Mouse (Mus musculus) thymus, postnatal 25 days (tissue): ENCODE measurements around the gene Hsd11b2.
A peak's percentile ranks its signal among the peaks of the same experiment; 100 is the strongest.
"Not testable (repeated sequence)": the region's sequence is repeated elsewhere in the genome, so short reads cannot be mapped to it uniquely, and the experiment has no call there.

Source experiments
- DNase-seq: peaks from one replicate; pipeline ENCODE4 v3.0.0; 2022

Hsd11b2 gene

DNA sequence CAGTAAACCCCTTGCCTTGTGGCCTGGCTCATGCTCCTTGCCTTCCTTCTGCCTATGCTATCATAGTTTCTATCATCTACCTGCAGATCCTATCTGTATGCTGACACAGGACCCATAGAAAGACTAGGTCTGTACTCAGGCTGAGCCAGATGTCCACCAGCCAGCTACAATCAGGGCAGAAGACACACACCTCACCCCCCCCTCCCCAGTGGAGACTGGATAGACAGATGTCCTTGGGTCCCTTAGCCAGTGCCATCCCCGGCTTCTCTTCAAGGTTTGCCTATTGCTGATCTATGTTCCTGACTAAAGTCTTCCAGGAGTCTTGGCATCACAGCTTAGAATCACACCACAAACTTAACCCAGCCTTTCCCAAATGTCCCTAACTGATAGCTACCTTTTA lies 9.7 kb downstream of the Hsd11b2 start:
- DNase-seq, result no peak

- no peak for DNase-seq
These were observed 10.7 kb downstream of the Hsd11b2 start for GRCm38 (mm10) chr8:105529271-105529670.

DNA sequence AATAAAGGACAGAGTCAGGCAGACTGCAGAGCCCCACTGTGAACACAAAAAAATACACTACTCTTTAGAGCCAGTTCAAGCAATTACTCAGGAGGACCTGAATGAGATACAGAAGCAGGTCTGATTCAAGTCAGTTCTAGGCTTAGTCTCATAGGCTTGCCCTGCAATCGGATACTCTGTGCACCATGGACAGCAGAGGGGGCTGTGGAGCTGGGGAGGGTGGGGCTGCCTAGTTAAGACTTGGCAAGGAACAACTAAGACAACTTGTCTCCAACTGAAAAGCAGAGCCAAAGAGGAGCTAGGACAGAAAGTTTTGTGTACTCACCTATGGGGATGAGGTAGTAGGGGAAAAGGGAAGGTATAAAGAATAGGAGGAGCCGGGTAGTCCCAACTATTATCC lies 13.2 kb downstream of the Hsd11b2 start:
- peak; percentile 57 for DNase-seq

DNA sequence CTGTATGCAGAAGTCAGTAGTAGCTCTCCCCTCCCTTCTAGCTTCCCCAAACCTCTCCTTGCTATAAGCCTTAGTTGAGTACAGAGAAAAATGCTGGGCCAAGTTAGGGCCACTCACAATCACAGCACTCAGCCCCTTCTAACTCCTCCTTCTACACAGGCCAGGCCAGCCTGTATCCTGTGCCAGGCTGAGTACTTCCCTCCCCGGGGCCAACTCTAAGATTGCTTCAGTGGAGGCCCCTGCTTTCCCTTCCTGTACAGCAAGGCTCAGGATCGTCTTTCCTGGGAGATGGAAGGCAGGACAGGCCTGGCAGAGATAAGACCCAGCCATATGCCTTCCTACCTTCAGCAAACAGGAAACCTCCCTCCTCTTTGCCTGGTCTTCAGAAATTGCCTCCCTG lies 14.9 kb downstream of the Hsd11b2 start:
- no peak for DNase-seq

- DNase-seq, result peak; percentile 79
These were observed 15.4 kb downstream of the Hsd11b2 start for GRCm38 (mm10) chr8:105533892-105534329.

DNA sequence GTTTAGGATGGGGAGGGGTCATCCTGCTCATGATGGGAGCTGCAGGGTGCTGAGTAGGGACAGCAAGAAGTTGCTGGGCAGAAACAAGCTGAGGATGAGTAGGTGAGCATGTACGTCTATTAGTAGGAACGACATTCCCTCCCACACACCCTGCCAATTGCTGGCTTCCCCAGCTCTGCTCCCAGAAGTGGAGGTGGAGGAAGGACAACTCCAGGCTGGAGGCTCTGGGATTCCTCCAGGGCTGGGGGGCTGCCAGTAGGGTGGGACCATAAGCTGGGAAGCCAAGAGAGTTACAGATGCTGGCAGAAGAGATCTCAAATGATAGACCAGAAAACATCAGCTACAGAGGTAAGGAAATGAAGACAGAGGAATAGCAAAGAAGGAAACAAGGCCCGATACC lies 18.0 kb downstream of the Hsd11b2 start:
- no peak for DNase-seq

DNA sequence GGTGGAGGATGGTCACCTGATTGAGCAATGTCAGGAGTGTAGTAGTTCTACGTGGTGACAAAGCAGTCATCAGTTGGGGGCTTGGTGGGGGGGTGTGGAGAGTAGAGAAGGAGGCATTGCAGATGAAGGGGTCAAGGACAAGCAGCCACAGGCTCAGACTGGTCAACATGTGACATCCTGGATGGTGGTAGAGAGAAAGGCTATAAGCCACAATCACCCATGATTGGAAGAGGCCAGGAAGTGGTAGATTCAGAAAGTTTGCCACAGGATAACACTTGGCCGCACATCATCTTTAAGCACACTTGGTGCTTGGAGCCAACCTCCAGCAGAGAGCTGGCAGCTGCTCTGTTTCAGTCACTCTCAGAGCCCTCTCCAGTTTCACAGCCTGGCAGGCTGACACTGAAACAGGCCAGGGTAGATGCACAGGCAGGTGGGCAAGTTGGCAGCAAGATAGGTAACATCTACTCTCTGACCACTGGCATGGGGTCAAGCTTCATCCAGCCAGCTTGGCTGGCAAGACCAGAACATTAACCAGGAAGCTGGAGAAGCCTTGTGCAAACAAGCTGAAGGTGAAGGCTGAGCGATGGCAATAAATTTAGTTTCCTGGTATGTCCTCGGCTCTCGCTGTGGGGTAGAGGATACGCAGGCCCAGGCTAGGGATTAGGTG lies 18.6 kb downstream of the Hsd11b2 start:
- no peak for DNase-seq

DNA sequence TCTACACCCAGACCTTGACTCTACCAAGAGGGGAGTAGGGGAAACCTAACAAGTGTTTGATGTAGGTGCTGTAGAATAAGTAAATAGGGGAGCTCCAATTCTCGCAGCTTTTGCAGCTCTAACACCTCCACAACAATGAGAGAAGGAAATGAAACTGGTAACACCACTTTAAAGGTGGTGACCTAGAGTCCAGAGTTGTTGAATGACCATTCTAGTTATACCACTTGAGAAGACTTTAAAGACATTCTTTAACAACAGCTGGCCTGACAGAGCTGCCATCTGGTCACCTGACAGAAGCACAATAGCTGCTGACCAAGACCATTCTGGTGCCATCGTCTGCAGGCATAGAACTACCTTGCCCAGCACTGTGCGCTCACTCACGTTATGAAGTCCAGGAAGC lies 20.4 kb downstream of the Hsd11b2 start:
- DNase-seq, result no peak

DNA sequence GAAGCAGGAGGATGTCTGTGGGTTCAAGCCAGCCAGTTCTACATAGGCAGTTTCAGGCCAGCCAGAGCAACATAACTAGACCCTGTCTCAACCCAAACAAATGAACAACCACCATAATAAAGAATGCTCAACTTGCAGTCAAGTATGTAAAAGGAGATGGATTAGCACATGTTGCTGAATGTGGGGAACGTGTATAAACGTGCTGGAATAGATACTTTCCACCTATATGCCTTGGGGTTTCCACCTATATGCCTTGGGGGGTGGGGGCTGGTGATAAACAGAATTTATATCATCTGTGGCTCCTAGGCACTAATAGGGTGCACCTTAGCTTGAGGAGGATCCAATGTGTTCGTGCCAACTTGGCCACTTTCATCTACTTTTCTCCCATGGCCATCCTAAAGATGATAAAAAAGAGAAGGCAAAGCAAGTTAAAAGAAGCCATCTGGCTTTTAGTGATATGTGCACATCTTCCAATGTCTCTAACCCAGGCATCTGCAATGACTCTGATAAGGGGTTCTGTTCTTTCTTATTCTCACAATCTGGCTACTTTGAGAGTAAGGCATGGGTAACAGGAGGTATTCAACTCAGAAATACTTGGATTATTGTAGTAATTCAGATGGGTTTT lies 23.6 kb downstream of the Hsd11b2 start:
- no peak for DNase-seq

DNA sequence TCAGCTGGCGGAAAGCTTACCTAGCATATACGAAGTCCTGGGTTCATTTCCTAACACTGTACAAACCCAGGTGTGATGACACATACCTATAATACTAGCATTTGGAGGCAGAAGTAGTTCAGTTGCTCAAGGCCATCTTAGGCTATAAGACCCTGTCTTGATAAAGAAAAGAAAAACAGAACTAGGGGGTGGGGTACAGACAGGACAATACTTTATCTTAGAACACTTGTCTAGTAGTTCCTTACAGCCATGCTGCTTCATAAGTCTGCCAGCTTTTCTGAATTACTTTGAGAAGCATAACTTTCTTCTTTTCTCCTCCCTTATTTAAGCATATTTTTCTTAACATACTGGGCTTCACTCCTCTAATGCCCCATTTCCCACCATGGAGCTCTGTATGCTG lies 24.3 kb downstream of the Hsd11b2 start:
- no peak for DNase-seq

DNA sequence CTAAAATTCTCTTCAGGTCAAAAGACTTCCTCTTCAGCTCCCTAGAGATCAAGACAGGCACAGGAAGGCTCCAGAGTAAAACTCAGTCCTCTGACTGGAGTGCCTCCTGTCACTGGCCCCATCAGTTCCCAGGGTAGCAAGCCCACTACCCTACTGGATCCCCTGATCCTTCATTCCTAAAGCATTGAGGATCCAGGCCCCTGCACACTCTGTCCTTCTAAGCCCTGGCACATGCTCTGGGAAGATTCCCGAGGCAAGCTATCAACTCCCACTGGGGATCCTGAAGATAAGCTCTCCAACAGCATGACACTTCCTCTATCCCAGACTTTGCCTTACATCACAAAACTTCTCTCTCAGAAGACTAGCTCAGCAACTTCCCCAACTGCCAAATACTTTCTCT lies 25.1 kb downstream of the Hsd11b2 start:
- no peak for DNase-seq

- DNase-seq, result no peak
These were observed 26.1 kb downstream of the Hsd11b2 start for GRCm38 (mm10) chr8:105544544-105545205.

DNA sequence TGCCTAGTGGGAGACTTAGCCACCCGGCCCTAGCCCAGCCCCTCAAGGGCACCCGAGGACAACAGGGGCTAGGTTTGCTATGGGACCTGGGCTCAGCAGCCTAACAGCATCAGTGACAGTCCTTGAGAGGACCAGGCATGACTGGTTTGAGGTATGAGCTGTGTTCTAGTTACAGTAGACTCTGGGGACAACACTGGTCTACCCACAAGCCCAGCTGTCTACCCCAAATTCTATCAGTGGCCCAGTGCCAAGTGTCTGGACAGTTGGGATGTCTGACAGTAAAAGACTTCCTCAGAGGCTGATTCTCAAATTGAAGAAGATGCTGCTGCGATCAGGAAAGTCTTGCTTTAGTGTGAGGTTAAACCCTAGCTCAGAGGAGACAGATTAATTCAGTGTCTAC lies 26.7 kb downstream of the Hsd11b2 start:
- no peak for DNase-seq

DNA sequence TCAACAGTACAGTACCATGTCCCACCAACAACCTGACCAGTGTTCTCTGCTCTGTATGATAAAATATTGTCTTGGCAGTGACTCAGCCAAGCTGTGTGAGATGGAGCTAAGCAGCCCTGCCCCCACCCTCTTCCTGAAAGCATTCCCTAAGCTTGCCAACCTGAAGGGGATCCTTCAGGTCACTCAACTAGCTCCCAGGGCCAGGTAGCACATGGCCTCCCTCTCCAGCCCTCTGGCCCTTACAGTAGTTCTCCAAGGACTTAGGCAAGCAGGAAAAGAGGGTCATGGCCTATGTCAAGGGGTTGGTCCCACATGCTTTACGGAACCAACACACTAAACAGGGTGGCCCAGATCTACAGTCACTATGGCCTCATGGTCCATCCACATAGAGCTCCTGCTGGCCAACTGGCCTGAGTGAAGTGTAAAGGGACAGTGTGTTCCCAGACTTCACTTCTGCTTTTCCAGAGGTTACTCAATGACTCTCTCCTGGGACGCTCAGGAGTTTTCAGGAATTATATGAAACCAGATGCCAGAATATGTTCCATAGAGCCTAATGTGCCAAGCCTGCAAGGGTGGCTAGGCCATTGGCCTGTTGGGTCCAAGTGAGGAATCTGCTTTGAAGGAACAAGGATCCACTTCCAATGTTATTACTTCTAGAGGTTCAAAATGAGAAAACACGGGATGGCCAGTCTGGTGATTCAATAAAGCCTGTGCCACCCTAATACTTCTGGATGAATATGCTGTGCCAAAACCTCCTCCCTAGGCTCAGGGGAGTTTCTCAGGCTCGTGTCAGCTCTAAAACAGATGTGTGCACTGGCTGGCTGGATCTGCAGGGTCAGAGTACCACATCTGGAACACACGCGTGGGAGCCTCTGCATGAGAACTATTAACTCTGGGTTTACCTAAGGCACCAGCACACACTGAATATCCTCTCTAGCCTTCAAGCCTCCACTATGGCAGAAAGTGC lies 28.1 kb downstream of the Hsd11b2 start:
- DNase-seq, result no peak

GRCm38 (mm10) chr8:105549506-105549905 lies 31.0 kb downstream of the Hsd11b2 start:
- DNase-seq, result no peak

- no peak for DNase-seq
These were observed 31.5 kb downstream of the Hsd11b2 start for GRCm38 (mm10) chr8:105550083-105550482.

- no peak for DNase-seq
These were observed 33.5 kb downstream of the Hsd11b2 start for GRCm38 (mm10) chr8:105552032-105552431.

DNA sequence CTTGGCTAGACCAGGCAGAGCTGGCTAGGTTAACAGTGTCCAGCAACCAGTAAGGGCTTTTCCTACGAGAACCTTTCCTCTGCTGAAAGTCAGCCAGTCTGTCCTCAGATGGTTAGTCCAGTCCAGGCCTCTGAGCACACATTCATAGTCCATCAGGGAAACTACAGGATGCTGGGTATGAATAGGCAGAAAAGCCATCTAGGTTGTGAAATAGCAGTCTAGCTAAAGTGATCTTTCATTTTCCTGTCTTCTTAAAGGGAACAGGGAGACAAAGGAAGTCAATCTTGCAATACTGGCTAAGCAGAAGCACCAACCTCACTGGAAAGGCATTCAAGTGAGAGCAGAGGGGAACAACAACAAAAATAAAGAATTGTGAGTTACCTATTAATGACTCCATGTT lies 34.3 kb downstream of the Hsd11b2 start:
- no peak for DNase-seq

DNA sequence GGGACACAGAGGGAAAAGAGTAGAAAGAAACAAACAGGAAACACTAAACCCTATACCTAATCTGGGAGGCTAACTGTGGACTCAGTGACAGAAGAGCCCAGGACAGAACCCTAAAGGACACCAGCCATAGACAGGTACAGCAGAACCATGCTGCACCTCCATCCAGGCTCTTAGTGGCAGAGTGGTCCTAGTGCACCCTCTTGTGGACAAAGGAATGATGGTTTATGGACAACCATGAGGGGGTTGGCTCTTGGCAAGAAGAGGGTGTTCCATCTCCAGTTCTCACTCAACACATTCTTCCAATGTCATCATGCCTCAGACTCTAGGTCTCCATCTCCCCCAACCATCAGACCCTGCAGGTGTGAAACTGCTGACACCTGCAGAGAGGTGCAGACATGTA lies 35.5 kb downstream of the Hsd11b2 start:
- peak; percentile 52 for DNase-seq

DNA sequence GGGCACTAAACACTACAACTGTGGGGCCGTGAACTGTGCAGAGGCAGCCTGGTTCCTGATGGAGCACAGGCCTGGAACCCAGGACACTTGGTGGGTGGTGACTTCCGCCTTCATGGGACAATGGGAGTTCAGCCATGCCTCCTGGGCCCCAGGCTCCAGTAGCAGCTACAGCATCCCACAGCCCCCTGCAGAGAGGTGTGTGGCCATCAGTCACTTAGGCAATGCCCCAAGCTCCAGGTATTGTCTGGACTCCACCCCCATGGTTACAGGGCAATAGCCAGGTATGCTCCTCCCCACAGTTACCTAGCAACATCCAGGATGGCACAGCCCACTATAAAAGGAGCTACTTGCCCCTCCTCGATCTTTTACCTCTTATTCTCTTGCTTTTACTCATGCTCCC lies 36.7 kb downstream of the Hsd11b2 start:
- DNase-seq, result no peak

- no peak for DNase-seq
These were observed 44.3 kb downstream of the Hsd11b2 start for GRCm38 (mm10) chr8:105562863-105563262.

DNA sequence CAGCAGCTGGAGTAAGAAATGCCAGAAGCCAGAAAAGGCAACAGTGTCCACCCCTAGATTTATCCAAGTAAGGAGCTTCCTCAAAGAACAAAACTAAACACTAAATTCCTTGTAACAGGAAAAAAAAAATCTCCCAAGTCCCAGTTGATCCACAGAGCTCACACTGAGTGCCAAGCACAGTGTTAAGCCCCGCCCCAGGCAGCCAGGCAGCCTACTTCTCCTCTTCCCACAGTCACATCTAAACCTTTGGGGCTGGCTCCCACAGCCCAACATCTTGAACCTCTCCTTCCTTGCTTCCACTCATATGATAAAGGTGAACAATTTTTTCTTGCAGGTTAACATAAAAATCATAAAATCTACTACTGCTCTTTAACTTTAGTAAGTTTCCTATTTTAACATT lies 45.3 kb downstream of the Hsd11b2 start:
- DNase-seq, result no peak

GRCm38 (mm10) chr8:105564573-105565229 lies 46.1 kb downstream of the Hsd11b2 start:
- DNase-seq, result not testable (repeated sequence)
